ENCODE assay signal across 8 mouse cellular contexts in the genomic region with DNA sequence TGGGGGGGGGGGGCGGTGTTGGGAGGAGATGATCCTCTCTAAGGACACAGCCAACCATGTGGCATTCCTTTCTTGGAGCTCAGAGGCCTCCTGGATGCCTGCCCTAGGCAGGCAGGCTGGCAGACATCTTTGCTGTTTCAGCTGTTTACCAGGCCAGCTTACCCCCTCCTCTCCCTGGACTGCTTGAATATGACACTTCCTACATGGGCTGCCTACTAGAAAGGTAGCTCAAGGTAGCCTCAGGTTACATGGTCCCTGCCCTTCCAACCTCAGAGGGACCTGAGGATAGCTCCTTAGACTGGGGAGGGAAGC. TPM values are rescaled to one million over a fixed set of nuclear protein-coding genes. Genes with fewer than 3 reads are reported as not detected.
DNase-seq lines count a peak whose midpoint lies in the region; ATAC-seq and TF ChIP-seq lines count a peak whose summit lies in the region.

No protein-coding gene starts in this region.

- H3K4me3 ChIP-seq in cortical plate, adult 2 months (ENCODE audit: insufficient read depth, low read length) = no peak overlapping the region
- no peak overlapping the region for H3K4me3 ChIP-seq in hindbrain, postnatal 0 days (ENCODE audit: low read length)
- no peak overlapping the region for H3K4me3 ChIP-seq in lung, adult 2 months (replicated peaks; ENCODE audit: extremely low read depth, low read depth, low read length)

- H3K36me3 ChIP-seq in hindbrain, postnatal 0 days (ENCODE audit: insufficient read depth, low read length) = peaks cover 17% of the 10 kb centered on the region

- H3K27me3 ChIP-seq in hindbrain, postnatal 0 days (ENCODE audit: insufficient read depth, low read length) = no peaks in the 10 kb centered on the region

- peaks cover 28% of the 10 kb centered on the region for H3K4me1 ChIP-seq in cortical plate, adult 2 months (ENCODE audit: control insufficient read depth, insufficient read depth, low read length)
- peaks cover 61% of the 10 kb centered on the region for H3K4me1 ChIP-seq in hindbrain, postnatal 0 days (ENCODE audit: insufficient read depth, low read length)
- H3K4me1 ChIP-seq in lung, adult 2 months (ENCODE audit: control insufficient read depth, insufficient read depth, low read length) = peaks cover 19% of the 10 kb centered on the region

- TF ChIP-seq CTCF in cortical plate, adult 2 months (IDR thresholded peaks at IDR 0.05; ENCODE audit: extremely low read depth, insufficient read depth, low read length) = no peak
- TF ChIP-seq CTCF in hindbrain, postnatal 0 days (IDR thresholded peaks at IDR 0.05; ENCODE audit: low read depth) = no peak
- TF ChIP-seq CTCF in lung, adult 2 months (IDR thresholded peaks at IDR 0.05; ENCODE audit: insufficient read depth, low read length) = no peak

- no peak for TF ChIP-seq POLR2A in cortical plate, adult 2 months (IDR thresholded peaks at IDR 0.05; ENCODE audit: extremely low read depth, insufficient read depth, low read length)
- no peak for TF ChIP-seq POLR2A in lung, adult 2 months (IDR thresholded peaks at IDR 0.05; ENCODE audit: borderline replicate concordance, extremely low read depth, low read depth, low read length)

- H3K27ac ChIP-seq in cortical plate, adult 2 months (ENCODE audit: insufficient read depth, low read length) = peak overlapping the region; percentile 85
- peak overlapping the region; percentile 86 for H3K27ac ChIP-seq in hindbrain, postnatal 0 days

- intact Hi-C loops in left cerebral cortex, postnatal 4 days (cut with DNase I) = no loop called here
- intact Hi-C loops in left cerebral cortex, postnatal 14 days (cut with DNase I) = no loop called here

- ATAC-seq in hindbrain, postnatal 0 days = peak; percentile 21; the same call in 1 of the 2 replicates

- peak; percentile 72 for DNase-seq in left cerebral cortex, postnatal 4 days
- no peak for DNase-seq in left cerebral cortex, postnatal 14 days (ENCODE audit: low spot score in 2 of 2)
- peak; percentile 65 for DNase-seq in hindbrain, postnatal 0 days (ENCODE audit: low spot score)
- peak; percentile 90 for DNase-seq in skeletal muscle tissue, adult 2 months (ENCODE audit: low read depth, low spot score)
- no peak for DNase-seq in embryo, embryonic 10.5 days (ENCODE audit: low spot score)
- no peak for DNase-seq in lung, adult 2 months
- DNase-seq in frontal cortex, postnatal 25 days (ENCODE audit: low spot score in 2 of 2) = no peak

- 0 out of 2 replicates have a peak overlapping the region, but pooled peaks have one; percentile 23 for H3K4me2 ChIP-seq in hindbrain, postnatal 0 days (ENCODE audit: low read depth, low read length)

- H3K9me3 ChIP-seq in hindbrain, postnatal 0 days (ENCODE audit: low read length) = no peaks in the 10 kb centered on the region

- H3K9ac ChIP-seq in hindbrain, postnatal 0 days (replicated peaks; ENCODE audit: low read length) = peak overlapping the region; percentile 33; the same call in 1 of the 2 replicates

- WGBS in hindbrain, postnatal 0 days = 14% methylated on average over 1 of the region's 1 CpGs
- 29% methylated on average over 1 of the region's 1 CpGs for WGBS in lung, adult 2 months

RNA-seq across cellular contexts. Expression of a gene that starts 24.4 kb away (rescaled TPM):
- not detected for total RNA-seq in left cerebral cortex, postnatal 4 days (2021)
- total RNA-seq in left cerebral cortex, postnatal 14 days (2021) = not detected
- 0.06 and 0.08 TPM in 2 replicates for polyA plus RNA-seq in cortical plate, adult 2 months (2012; rRNA removed)
- not detected in 2 replicates for total RNA-seq in hindbrain, postnatal 0 days (2014; rRNA removed)
- polyA plus RNA-seq in hindbrain, postnatal 0 days (2015; fragmentation: Nextera tagmentation; extraction: Ambion mirVana) = not detected in 2 replicates
- 0.12 and 3.3 TPM in 2 replicates for polyA plus RNA-seq in lung, adult 2 months (2012; rRNA removed)

RNA-seq across cellular contexts. Expression of a gene that starts 25.8 kb away (rescaled TPM):
- total RNA-seq in left cerebral cortex, postnatal 4 days (2021) = 100 to 1,000 TPM; 164 to 176 TPM
- total RNA-seq in left cerebral cortex, postnatal 14 days (2021) = 100 to 1,000 TPM; 119 TPM
- polyA plus RNA-seq in cortical plate, adult 2 months (2012; rRNA removed) = 107 and 112 TPM in 2 replicates
- 263 and 266 TPM in 2 replicates for total RNA-seq in hindbrain, postnatal 0 days (2014; rRNA removed)
- 74.6 and 76.8 TPM in 2 replicates for polyA plus RNA-seq in hindbrain, postnatal 0 days (2015; fragmentation: Nextera tagmentation; extraction: Ambion mirVana)
- 83.5 and 84.1 TPM in 2 replicates for polyA plus RNA-seq in lung, adult 2 months (2012; rRNA removed)

RNA-seq across cellular contexts. Expression of a gene that starts 32.9 kb away (rescaled TPM):
- total RNA-seq in left cerebral cortex, postnatal 4 days (2021) = not detected
- 1 to 10 TPM; 1.1 to 1.5 TPM for total RNA-seq in left cerebral cortex, postnatal 14 days (2021)
- polyA plus RNA-seq in cortical plate, adult 2 months (2012; rRNA removed) = 0.79 TPM in 1 of 2 replicates, not detected in the other
- not detected in 2 replicates for total RNA-seq in hindbrain, postnatal 0 days (2014; rRNA removed)
- 4.0 and 4.8 TPM in 2 replicates for polyA plus RNA-seq in hindbrain, postnatal 0 days (2015; fragmentation: Nextera tagmentation; extraction: Ambion mirVana)
- 1.1 TPM in 2 replicates for polyA plus RNA-seq in lung, adult 2 months (2012; rRNA removed)

RNA-seq across cellular contexts. Expression of a gene that starts 42.1 kb away (rescaled TPM):
- 1 to 10 TPM; 2.5 to 2.6 TPM for total RNA-seq in left cerebral cortex, postnatal 4 days (2021)
- total RNA-seq in left cerebral cortex, postnatal 14 days (2021) = 1 to 10 TPM; 1.6 to 2.5 TPM
- 1.8 and 2.0 TPM in 2 replicates for polyA plus RNA-seq in cortical plate, adult 2 months (2012; rRNA removed)
- 3.7 and 8.2 TPM in 2 replicates for total RNA-seq in hindbrain, postnatal 0 days (2014; rRNA removed)
- polyA plus RNA-seq in hindbrain, postnatal 0 days (2015; fragmentation: Nextera tagmentation; extraction: Ambion mirVana) = 1.5 and 1.7 TPM in 2 replicates
- polyA plus RNA-seq in lung, adult 2 months (2012; rRNA removed) = 5.1 and 5.6 TPM in 2 replicates

RNA-seq across cellular contexts. Expression of a gene that starts 44.8 kb away (rescaled TPM):
- 10 to 100 TPM; 26.6 to 27.8 TPM for total RNA-seq in left cerebral cortex, postnatal 4 days (2021)
- 10 to 100 TPM; 15.8 to 17.6 TPM for total RNA-seq in left cerebral cortex, postnatal 14 days (2021)
- polyA plus RNA-seq in cortical plate, adult 2 months (2012; rRNA removed) = 20.7 and 23.3 TPM in 2 replicates
- 23.1 and 28.4 TPM in 2 replicates for total RNA-seq in hindbrain, postnatal 0 days (2014; rRNA removed)
- 27.4 and 29.5 TPM in 2 replicates for polyA plus RNA-seq in hindbrain, postnatal 0 days (2015; fragmentation: Nextera tagmentation; extraction: Ambion mirVana)
- polyA plus RNA-seq in lung, adult 2 months (2012; rRNA removed) = 21.6 and 27.3 TPM in 2 replicates

Comparison
In these comparisons a context has a peak if more than half of its experiments do, and no peak if none do; other contexts are left out.
1. DNase-seq: peak in left cerebral cortex, postnatal 4 days (single experiment), hindbrain, postnatal 0 days (single experiment) and skeletal muscle tissue, adult 2 months (single experiment); none in left cerebral cortex, postnatal 14 days (0 of 2), embryo, embryonic 10.5 days (single experiment), lung, adult 2 months (single experiment) and frontal cortex, postnatal 25 days (0 of 2).